Mouse (Mus musculus): ENCODE data around the gene Gipc2. TPM values are rescaled to one million over a fixed set of nuclear protein-coding genes. Genes with fewer than 3 reads are reported as not detected.

The Gipc2 gene
- total and polyA plus RNA-seq, 2 experiments from 2014 or later = 12.8 to 13.0 TPM

- Histone ChIP-seq H3K4me3 (ENCODE audit: low read depth, low read length) (no peak overlapping the region), H3K4me1 (ENCODE audit: insufficient read depth, low read length) (no peaks in the 10 kb centered on the region), H3K9ac (replicated peaks; ENCODE audit: low read length, poor library complexity, severe bottlenecking) (no peak overlapping the region), H3K36me3 (ENCODE audit: insufficient read depth, low read length) (no peaks in the 10 kb centered on the region), H3K27me3 (ENCODE audit: insufficient read depth, low read length) (no peaks in the 10 kb centered on the region), H3K4me2 (ENCODE audit: low read depth, low read length, poor library complexity, severe bottlenecking) (no peak overlapping the region), H3K9me3 (ENCODE audit: low read length) (no peaks in the 10 kb centered on the region), H3K27ac (ENCODE audit: low read depth, low read length) (no peak overlapping the region)
- DNase-seq (ENCODE audit: low spot score) (no peak), ATAC-seq (ENCODE audit: low FRiP score) (no peak)
- no peak for TF ChIP-seq CTCF (IDR thresholded peaks at IDR 0.05)
- WGBS = 80% methylated on average over 2 of the region's 2 CpGs
Observed at GRCm38 (mm10) chr3:152171236-152171635, 5.2 kb upstream of the Gipc2 start.

- no peaks in the 10 kb centered on the region for H3K36me3 ChIP-seq (ENCODE audit: insufficient read depth, low read length)
- no peak overlapping the region for H3K4me2 ChIP-seq (ENCODE audit: low read depth, low read length, poor library complexity, severe bottlenecking)
- H3K4me1 ChIP-seq (ENCODE audit: insufficient read depth, low read length) = no peaks in the 10 kb centered on the region
- H3K27me3 ChIP-seq (ENCODE audit: insufficient read depth, low read length) = no peaks in the 10 kb centered on the region
- no peak for TF ChIP-seq CTCF (IDR thresholded peaks at IDR 0.05)
- H3K9ac ChIP-seq (replicated peaks; ENCODE audit: low read length, poor library complexity, severe bottlenecking) = no peak overlapping the region
- 54% methylated on average over 1 of the region's 1 CpGs for WGBS
- H3K27ac ChIP-seq (ENCODE audit: low read depth, low read length) = no peak overlapping the region
- ATAC-seq (ENCODE audit: low FRiP score) (no peak), DNase-seq (ENCODE audit: low spot score) (no peak)
- H3K4me3 ChIP-seq (ENCODE audit: low read depth, low read length) = no peak overlapping the region
- no peaks in the 10 kb centered on the region for H3K9me3 ChIP-seq (ENCODE audit: low read length)
Observed at GRCm38 (mm10) chr3:152170407-152170806, 4.4 kb upstream of the Gipc2 start.

- Histone ChIP-seq H3K4me1 (ENCODE audit: insufficient read depth, low read length) (no peaks in the 10 kb centered on the region), H3K9ac (replicated peaks; ENCODE audit: low read length, poor library complexity, severe bottlenecking) (no peak overlapping the region), H3K36me3 (ENCODE audit: insufficient read depth, low read length) (no peaks in the 10 kb centered on the region), H3K27ac (ENCODE audit: low read depth, low read length) (no peak overlapping the region), H3K9me3 (ENCODE audit: low read length) (no peaks in the 10 kb centered on the region), H3K27me3 (ENCODE audit: insufficient read depth, low read length) (no peaks in the 10 kb centered on the region), H3K4me3 (ENCODE audit: low read depth, low read length) (no peak overlapping the region), H3K4me2 (ENCODE audit: low read depth, low read length, poor library complexity, severe bottlenecking) (no peak overlapping the region)
- TF ChIP-seq CTCF (IDR thresholded peaks at IDR 0.05) = no peak
- ATAC-seq (ENCODE audit: low FRiP score) (no peak), DNase-seq (ENCODE audit: low spot score) (no peak)
- 96% methylated on average over 10 of the region's 10 CpGs for WGBS
Observed at GRCm38 (mm10) chr3:152168007-152168406, 2.0 kb upstream of the Gipc2 start.

DNA sequence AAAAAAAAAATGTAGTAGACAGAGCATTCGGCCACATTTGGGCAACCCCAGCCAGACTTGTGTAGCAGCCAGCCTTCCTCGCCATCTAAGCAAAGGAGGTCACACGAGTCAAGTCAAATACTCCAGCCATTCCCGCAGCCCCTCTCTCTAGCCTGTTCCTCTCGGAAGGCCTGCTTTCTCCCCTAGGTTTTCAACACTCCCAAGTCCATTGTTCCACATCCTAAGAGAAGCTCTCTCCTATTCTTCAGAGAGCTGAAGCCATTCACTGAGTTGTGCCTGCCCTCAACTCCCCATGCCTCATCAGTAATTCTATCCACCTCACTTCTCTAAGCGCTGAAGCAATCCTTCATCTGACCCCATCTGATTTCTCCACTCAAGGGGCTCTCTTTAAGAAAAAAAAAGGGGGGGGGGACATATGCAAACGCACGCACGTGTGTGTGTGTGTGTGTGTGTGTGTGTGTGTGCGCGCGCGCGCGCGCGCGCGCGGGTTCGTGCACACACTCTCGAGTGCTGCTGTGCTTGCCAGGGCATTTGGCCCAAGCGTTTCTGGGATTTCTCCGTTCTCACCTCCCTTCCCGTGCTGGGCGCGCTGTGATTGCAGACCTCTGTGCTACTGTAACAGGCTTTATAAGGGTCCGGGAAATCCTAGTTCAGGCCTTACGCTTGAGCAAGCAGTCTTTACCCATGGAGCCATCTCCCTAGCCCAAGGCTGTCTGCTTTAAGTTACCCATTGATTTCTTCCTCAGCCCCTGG, 845 bp upstream of the Gipc2 start:
- peak overlapping the region; percentile 52 for H3K4me3 ChIP-seq (ENCODE audit: low read depth, low read length)
- H3K9me3 ChIP-seq (ENCODE audit: low read length) = no peaks in the 10 kb centered on the region
- WGBS = 17% methylated on average over 27 of the region's 29 CpGs
- H3K4me2 ChIP-seq (ENCODE audit: low read depth, low read length, poor library complexity, severe bottlenecking) = peak overlapping the region; percentile 71
- ATAC-seq (ENCODE audit: low FRiP score) (peak; percentile 56), DNase-seq (ENCODE audit: low spot score) (peak; percentile 62)
- H3K4me1 ChIP-seq (ENCODE audit: insufficient read depth, low read length) = no peaks in the 10 kb centered on the region
- TF ChIP-seq CTCF (IDR thresholded peaks at IDR 0.05) = no peak
- no peaks in the 10 kb centered on the region for H3K36me3 ChIP-seq (ENCODE audit: insufficient read depth, low read length)
- H3K27ac ChIP-seq (ENCODE audit: low read depth, low read length) = peak overlapping the region; percentile 82
- peak overlapping the region; percentile 69 for H3K9ac ChIP-seq (replicated peaks; ENCODE audit: low read length, poor library complexity, severe bottlenecking)
- no peaks in the 10 kb centered on the region for H3K27me3 ChIP-seq (ENCODE audit: insufficient read depth, low read length)

DNA sequence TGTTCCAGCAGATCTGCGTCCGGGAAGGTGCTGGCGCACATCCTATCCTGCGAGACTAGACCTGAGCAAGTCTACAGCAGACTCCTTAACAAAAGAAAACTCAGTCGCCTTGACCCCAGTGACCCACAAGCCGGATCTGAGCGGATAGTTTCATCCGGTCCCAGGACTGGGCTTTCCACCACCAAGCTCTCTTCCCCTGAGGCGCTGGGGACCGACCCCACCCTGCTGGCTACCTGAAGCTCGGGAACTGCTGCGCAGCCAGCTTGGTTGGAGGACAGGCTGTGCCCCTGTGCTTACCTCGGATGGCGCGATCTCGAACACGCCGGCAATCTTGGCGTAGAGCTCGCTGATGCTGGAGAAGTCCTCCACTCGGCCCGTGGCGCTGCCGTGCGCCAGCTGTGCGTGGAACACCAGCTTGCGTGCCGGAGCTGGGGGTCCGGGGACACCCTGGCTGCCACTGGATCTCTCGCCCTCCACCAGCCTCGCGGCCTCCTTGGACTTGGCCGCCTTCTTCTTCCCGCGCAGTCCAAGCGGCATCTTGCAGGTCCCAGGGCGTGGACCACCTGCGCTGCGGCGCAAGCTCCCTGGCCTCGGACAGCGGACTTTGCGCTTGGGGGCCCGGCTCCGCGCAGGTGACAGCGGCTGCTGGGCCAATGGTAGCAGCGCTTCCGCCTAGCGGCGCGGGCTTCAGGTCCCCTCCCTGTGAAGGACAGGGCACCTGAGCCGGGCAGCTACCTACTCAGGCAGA, 505 bp downstream of the Gipc2 start:
- peak overlapping the region; percentile 52 for H3K4me3 ChIP-seq (ENCODE audit: low read depth, low read length)
- H3K27ac ChIP-seq (ENCODE audit: low read depth, low read length) = peak overlapping the region; percentile 82
- 2% methylated on average over 52 of the region's 53 CpGs for WGBS
- no peaks in the 10 kb centered on the region for H3K27me3 ChIP-seq (ENCODE audit: insufficient read depth, low read length)
- DNase-seq (ENCODE audit: low spot score) (peak; percentile 69), ATAC-seq (ENCODE audit: low FRiP score) (peak; percentile 77)
- no peaks in the 10 kb centered on the region for H3K4me1 ChIP-seq (ENCODE audit: insufficient read depth, low read length)
- peak; percentile 23 for TF ChIP-seq CTCF (IDR thresholded peaks at IDR 0.05)
- peak overlapping the region; percentile 71 for H3K4me2 ChIP-seq (ENCODE audit: low read depth, low read length, poor library complexity, severe bottlenecking)
- no peaks in the 10 kb centered on the region for H3K9me3 ChIP-seq (ENCODE audit: low read length)
- H3K36me3 ChIP-seq (ENCODE audit: insufficient read depth, low read length) = no peaks in the 10 kb centered on the region
- peak overlapping the region; percentile 69 for H3K9ac ChIP-seq (replicated peaks; ENCODE audit: low read length, poor library complexity, severe bottlenecking)

DNA sequence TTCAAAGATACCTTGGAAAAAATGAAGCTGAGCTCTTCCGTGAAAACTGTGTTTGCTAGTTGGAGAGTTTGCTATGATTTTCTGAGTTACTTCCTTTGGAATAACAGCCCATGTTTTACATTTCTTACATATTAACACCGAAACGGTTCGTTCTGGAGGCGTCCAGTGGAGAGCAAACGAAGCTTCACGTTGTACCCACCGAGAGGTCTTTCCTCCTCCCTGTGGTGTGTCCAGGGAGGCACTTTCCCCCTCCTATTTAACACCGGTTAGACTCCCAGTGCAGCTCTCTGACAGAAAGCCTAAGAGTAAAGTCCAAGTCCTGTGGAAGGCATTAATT, 1.0 kb downstream of the Gipc2 start:
- 29% methylated on average over 9 of the region's 9 CpGs for WGBS
- Histone ChIP-seq H3K9me3 (ENCODE audit: low read length) (no peaks in the 10 kb centered on the region), H3K4me1 (ENCODE audit: insufficient read depth, low read length) (no peaks in the 10 kb centered on the region), H3K27me3 (ENCODE audit: insufficient read depth, low read length) (no peaks in the 10 kb centered on the region), H3K27ac (ENCODE audit: low read depth, low read length) (no peak overlapping the region), H3K4me3 (ENCODE audit: low read depth, low read length) (peak overlapping the region; percentile 52), H3K36me3 (ENCODE audit: insufficient read depth, low read length) (no peaks in the 10 kb centered on the region), H3K9ac (replicated peaks; ENCODE audit: low read length, poor library complexity, severe bottlenecking) (no peak overlapping the region; the same call in 1 of the 2 replicates), H3K4me2 (ENCODE audit: low read depth, low read length, poor library complexity, severe bottlenecking) (peak overlapping the region; percentile 71)
- ATAC-seq (ENCODE audit: low FRiP score) = no peak
- no peak for TF ChIP-seq CTCF (IDR thresholded peaks at IDR 0.05)
- DNase-seq (ENCODE audit: low spot score) = no peak

All from midbrain, postnatal 0 days (tissue).